Mouse (Mus musculus): ENCODE data around the gene Cyp2s1.

- TF ChIP-seq CTCF (IDR thresholded peaks at IDR 0.05; ENCODE audit: low read depth, low read length) (no peak), POLR2A (IDR thresholded peaks at IDR 0.05; ENCODE audit: extremely low read depth, insufficient read depth, low read length) (no peak)
Measured at GRCm38 (mm10) chr7:25812195-25812594, 4.5 kb downstream of the Cyp2s1 start.
